Mouse (Mus musculus): Measurements from ENCODE around the gene Ifnlr1. TPM values are rescaled to one million over a fixed set of nuclear protein-coding genes. Genes with fewer than 3 reads are reported as not detected.

The Ifnlr1 gene
- under 1 TPM; 0.56 to 0.58 TPM for total RNA-seq (2023)

DNA sequence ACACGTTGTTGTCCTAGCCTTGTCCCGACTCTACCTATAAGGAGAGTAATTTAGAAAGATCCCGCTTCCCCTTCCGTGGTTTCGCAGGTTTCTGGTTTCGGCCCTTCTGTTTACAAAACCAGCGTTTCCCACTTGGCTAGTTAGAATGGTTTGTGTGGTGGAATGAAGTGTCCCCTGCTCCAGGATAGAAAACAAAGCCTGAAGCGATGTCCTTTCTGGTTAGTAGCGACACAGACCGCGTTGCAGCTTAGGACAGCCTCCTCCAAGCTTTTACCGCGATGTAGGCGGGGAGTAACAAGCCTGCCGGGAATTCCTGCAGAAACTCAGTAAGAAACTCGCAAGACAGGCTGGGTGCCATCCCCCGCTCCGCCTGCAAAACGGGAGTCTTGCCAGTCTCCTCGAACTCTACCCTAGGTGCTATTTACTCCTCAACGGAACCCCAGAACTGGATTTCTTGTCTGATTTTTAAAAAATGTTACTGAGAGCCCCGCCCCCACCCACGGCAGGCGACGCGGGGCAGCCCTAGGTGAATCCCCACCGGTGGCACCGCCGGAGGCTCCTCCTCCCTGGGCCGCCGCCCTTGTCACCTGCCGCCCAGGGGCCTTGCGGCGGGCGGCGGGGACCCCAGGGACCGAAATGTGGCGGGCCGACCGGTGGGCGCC lies at the start of gene Ifnlr1:
Gene Ifnlr1, plus strand, starts transcription at position 382 of the 662 bp plus-strand sequence.

DNA sequence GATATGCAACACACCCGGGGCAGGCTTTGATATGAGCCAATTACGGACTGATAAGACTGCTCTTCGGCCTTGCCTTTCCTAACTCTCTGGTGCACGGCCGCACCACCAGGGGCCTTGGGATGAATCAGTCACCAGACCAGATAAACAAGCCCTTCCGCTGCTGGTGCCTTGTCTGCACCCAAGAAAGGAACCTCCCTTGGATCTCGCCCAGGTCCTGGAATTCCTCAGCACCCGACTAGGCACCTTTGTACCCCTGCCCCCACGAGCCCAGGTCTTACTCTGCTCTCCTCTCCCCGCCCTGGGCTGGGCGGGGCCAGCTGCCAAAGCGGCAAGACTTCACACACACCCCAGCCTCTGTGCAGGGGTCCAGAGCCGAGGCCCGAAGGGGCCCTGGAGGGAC lies 41.7 kb downstream of the Ifnlr1 start, which contains the start of gene Il22ra1:
Gene Il22ra1, plus strand, starts transcription at position 356 of the 400 bp plus-strand sequence.

Other genes with a start within 250 kb of the Ifnlr1 start
- gene Stpg1, start 191.5 kb upstream of the Ifnlr1 start, total RNA-seq (2023): not detected
- 10 to 100 TPM; 75.9 to 82.4 TPM for gene Nipal3, start 191.2 kb upstream of the Ifnlr1 start, total RNA-seq (2023)
- not detected for gene Grhl3, start 112.7 kb upstream of the Ifnlr1 start, total RNA-seq (2023)
- gene Il22ra1, start 41.9 kb downstream of the Ifnlr1 start, total RNA-seq (2023): not detected
- gene Myom3, start 73.4 kb downstream of the Ifnlr1 start, total RNA-seq (2023): not detected
- 100 to 1,000 TPM; 204 to 220 TPM for gene Srsf10, start 169.5 kb downstream of the Ifnlr1 start, total RNA-seq (2023)
- gene Pnrc2, start 187.6 kb downstream of the Ifnlr1 start, total RNA-seq (2023): 100 to 1,000 TPM; 146 to 155 TPM
- 100 to 1,000 TPM; 167 to 171 TPM for gene Cnr2, start 209.1 kb downstream of the Ifnlr1 start, total RNA-seq (2023)
- 100 to 1,000 TPM; 196 to 204 TPM for gene Fuca1, start 234.4 kb downstream of the Ifnlr1 start, total RNA-seq (2023)

Measured in B cell, adult 67 days (primary cell).